Mouse (Mus musculus): ENCODE measurements around the gene Diaph3.

GRCm38 (mm10) chr14:86889070-86889804, 251.8 kb downstream of the Diaph3 start:
- TF ChIP-seq CTCF (IDR thresholded peaks at IDR 0.05) (no peak), POLR2A (IDR thresholded peaks at IDR 0.05; ENCODE audit: insufficient read depth, low read depth, low read length) (no peak)
